Mouse (Mus musculus): ENCODE results near the gene Cd302. TPM values are rescaled to one million over a fixed set of nuclear protein-coding genes. Genes with fewer than 3 reads are reported as not detected.

Cd302 gene
- 349 and 375 TPM in 2 replicates for polyA plus RNA-seq (2015; fragmentation: Nextera tagmentation; extraction: Ambion mirVana)

- TF ChIP-seq CTCF (IDR thresholded peaks at IDR 0.05; ENCODE audit: low read depth): no peak
- TF ChIP-seq EP300 (IDR thresholded peaks at IDR 0.05; ENCODE audit: low read depth): no peak; the same call in 1 of the 2 replicates
- no peak for ATAC-seq
- peaks cover 15% of the 10 kb centered on the region for H3K4me1 ChIP-seq (ENCODE audit: insufficient read depth)
Observed at GRCm38 (mm10) chr2:60284467-60284821, at the start of gene Cd302. TSS of gene Cd302 (minus strand) at chr2:60284488.

GRCm38 (mm10) chr2:60328641-60329040, 44.4 kb upstream of the Cd302 start:
- no peaks in the 10 kb centered on the region for H3K36me3 ChIP-seq (replicated peaks; ENCODE audit: insufficient read depth, low read length)
- no peaks in the 10 kb centered on the region for H3K9me3 ChIP-seq (ENCODE audit: low read length)
- no peaks in the 10 kb centered on the region for H3K27me3 ChIP-seq (ENCODE audit: insufficient read depth, low read length)
- ATAC-seq (no peak), DNase-seq (no peak)
- H3K4me2 ChIP-seq (ENCODE audit: low read depth, low read length): no peak overlapping the region
- no peak overlapping the region for H3K9ac ChIP-seq (replicated peaks)
- H3K27ac ChIP-seq (ENCODE audit: low read depth): no peak overlapping the region
- H3K4me3 ChIP-seq (ENCODE audit: low read depth, low read length): no peak overlapping the region
- H3K4me1 ChIP-seq (ENCODE audit: insufficient read depth): no peaks in the 10 kb centered on the region
- TF ChIP-seq CTCF (IDR thresholded peaks at IDR 0.05; ENCODE audit: low read depth): no peak
- no peak for TF ChIP-seq EP300 (IDR thresholded peaks at IDR 0.05; ENCODE audit: low read depth)
- WGBS (ENCODE audit: insufficient replicate concordance): 73% methylated on average over 10 of the region's 10 CpGs

More at GRCm38 (mm10) chr2:60284467-60284821, at the start of gene Cd302:
- no peaks in the 10 kb centered on the region for H3K9me3 ChIP-seq (ENCODE audit: low read length)
- WGBS (ENCODE audit: insufficient replicate concordance): 27% methylated on average over 4 of the region's 4 CpGs
- H3K4me3 ChIP-seq (ENCODE audit: low read depth, low read length): peak within 1 kb of the TSS; percentile 50
- DNase-seq: no peak
- peak within 1 kb of the TSS; percentile 96 for H3K27ac ChIP-seq (ENCODE audit: low read depth)
- no peaks in the 10 kb centered on the region for H3K27me3 ChIP-seq (ENCODE audit: insufficient read depth, low read length)
- peaks cover 5% of the 10 kb centered on the region; the same call in 1 of the 2 replicates for H3K36me3 ChIP-seq (replicated peaks; ENCODE audit: insufficient read depth, low read length)
- H3K9ac ChIP-seq (replicated peaks): peak within 1 kb of the TSS; percentile 69
- H3K4me2 ChIP-seq (ENCODE audit: low read depth, low read length): peak within 1 kb of the TSS; percentile 73

GRCm38 (mm10) chr2:60327581-60327980, 43.3 kb upstream of the Cd302 start:
- Histone ChIP-seq H3K36me3 (replicated peaks; ENCODE audit: insufficient read depth, low read length) (no peaks in the 10 kb centered on the region), H3K4me3 (ENCODE audit: low read depth, low read length) (no peak overlapping the region), H3K4me2 (ENCODE audit: low read depth, low read length) (no peak overlapping the region), H3K4me1 (ENCODE audit: insufficient read depth) (no peaks in the 10 kb centered on the region), H3K9me3 (ENCODE audit: low read length) (no peaks in the 10 kb centered on the region), H3K9ac (replicated peaks) (no peak overlapping the region), H3K27ac (ENCODE audit: low read depth) (no peak overlapping the region), H3K27me3 (ENCODE audit: insufficient read depth, low read length) (no peaks in the 10 kb centered on the region)
- ATAC-seq: no peak
- no peak for TF ChIP-seq CTCF (IDR thresholded peaks at IDR 0.05; ENCODE audit: low read depth)
- no peak for DNase-seq
- WGBS (ENCODE audit: insufficient replicate concordance): 84% methylated on average over 11 of the region's 11 CpGs

- H3K27ac ChIP-seq (ENCODE audit: low read depth): no peak overlapping the region
- H3K4me3 ChIP-seq (ENCODE audit: low read depth, low read length): no peak overlapping the region
- no peaks in the 10 kb centered on the region for H3K4me1 ChIP-seq (ENCODE audit: insufficient read depth)
- H3K36me3 ChIP-seq (replicated peaks; ENCODE audit: insufficient read depth, low read length): no peaks in the 10 kb centered on the region
- H3K27me3 ChIP-seq (ENCODE audit: insufficient read depth, low read length): no peaks in the 10 kb centered on the region
- H3K9ac ChIP-seq (replicated peaks): no peak overlapping the region
- H3K9me3 ChIP-seq (ENCODE audit: low read length): no peaks in the 10 kb centered on the region
- ATAC-seq (no peak), DNase-seq (no peak)
- TF ChIP-seq CTCF (IDR thresholded peaks at IDR 0.05; ENCODE audit: low read depth) (no peak), EP300 (IDR thresholded peaks at IDR 0.05; ENCODE audit: low read depth) (no peak)
- 73% methylated on average over 7 of the region's 7 CpGs for WGBS (ENCODE audit: insufficient replicate concordance)
- no peak overlapping the region for H3K4me2 ChIP-seq (ENCODE audit: low read depth, low read length)
Observed at GRCm38 (mm10) chr2:60326948-60327347, 42.7 kb upstream of the Cd302 start.

GRCm38 (mm10) chr2:60323411-60323810, 39.1 kb upstream of the Cd302 start:
- Histone ChIP-seq H3K27me3 (ENCODE audit: insufficient read depth, low read length) (no peaks in the 10 kb centered on the region), H3K36me3 (replicated peaks; ENCODE audit: insufficient read depth, low read length) (0 out of 2 replicates have a peak, but pooled peaks cover 2% of the 10 kb centered on the region), H3K4me3 (ENCODE audit: low read depth, low read length) (no peak overlapping the region), H3K4me1 (ENCODE audit: insufficient read depth) (no peaks in the 10 kb centered on the region), H3K9ac (replicated peaks) (no peak overlapping the region), H3K27ac (ENCODE audit: low read depth) (no peak overlapping the region), H3K4me2 (ENCODE audit: low read depth, low read length) (no peak overlapping the region), H3K9me3 (ENCODE audit: low read length) (no peaks in the 10 kb centered on the region)
- ATAC-seq (no peak), DNase-seq (no peak)
- no peak for TF ChIP-seq EP300 (IDR thresholded peaks at IDR 0.05; ENCODE audit: low read depth)
- TF ChIP-seq CTCF (IDR thresholded peaks at IDR 0.05; ENCODE audit: low read depth): peak; percentile 76
- 56% methylated on average over 5 of the region's 5 CpGs for WGBS (ENCODE audit: insufficient replicate concordance)

GRCm38 (mm10) chr2:60322031-60322726, 37.9 kb upstream of the Cd302 start:
- DNase-seq (no peak), ATAC-seq (no peak)
- Histone ChIP-seq H3K27me3 (ENCODE audit: insufficient read depth, low read length) (no peaks in the 10 kb centered on the region), H3K9me3 (ENCODE audit: low read length) (no peaks in the 10 kb centered on the region), H3K4me2 (ENCODE audit: low read depth, low read length) (no peak overlapping the region), H3K9ac (replicated peaks) (no peak overlapping the region), H3K4me1 (ENCODE audit: insufficient read depth) (no peaks in the 10 kb centered on the region), H3K36me3 (replicated peaks; ENCODE audit: insufficient read depth, low read length) (0 out of 2 replicates have a peak, but pooled peaks cover 2% of the 10 kb centered on the region), H3K4me3 (ENCODE audit: low read depth, low read length) (no peak overlapping the region), H3K27ac (ENCODE audit: low read depth) (no peak overlapping the region)
- TF ChIP-seq EP300 (IDR thresholded peaks at IDR 0.05; ENCODE audit: low read depth) (no peak), CTCF (IDR thresholded peaks at IDR 0.05; ENCODE audit: low read depth) (no peak)
- WGBS (ENCODE audit: insufficient replicate concordance): 65% methylated on average over 6 of the region's 6 CpGs

All from liver, postnatal 0 days (tissue).